Mouse (Mus musculus): ENCODE results near the gene Gm20422. TPM values are rescaled to one million over a fixed set of nuclear protein-coding genes. Genes with fewer than 3 reads are reported as not detected.

Gm20422 gene
- total RNA-seq, 2 experiments from 2014 or later, result 0.70 to 4.9 TPM

- DNase-seq (ENCODE audit: low spot score in 2 of 2), result no peak
These were observed 20.2 kb upstream of the Gm20422 start for GRCm38 (mm10) chr8:69794901-69795300.

GRCm38 (mm10) chr8:69794096-69794495 is 19.4 kb upstream of the Gm20422 start:
- no peak for DNase-seq (ENCODE audit: low spot score in 2 of 2)

GRCm38 (mm10) chr8:69793666-69794065 is 19.0 kb upstream of the Gm20422 start:
- no peak for DNase-seq (ENCODE audit: low spot score in 2 of 2)

GRCm38 (mm10) chr8:69791415-69792068 is 16.9 kb upstream of the Gm20422 start:
- DNase-seq (ENCODE audit: low spot score in 2 of 2), result no peak

GRCm38 (mm10) chr8:69790773-69791367 is 16.2 kb upstream of the Gm20422 start, which contains the start of the genes Atp13a1 and Zfp866:
Atp13a1 (plus strand) TSS chr8:69791163.
Zfp866 (minus strand) TSS chr8:69791178.
- peak; percentile 71 to 82 for DNase-seq (ENCODE audit: low spot score in 2 of 2)

- DNase-seq (ENCODE audit: low spot score in 2 of 2), result no peak
These were observed 15.7 kb upstream of the Gm20422 start for GRCm38 (mm10) chr8:69790364-69790763.

- DNase-seq (ENCODE audit: low spot score in 2 of 2), result no peak
These were observed 15.0 kb upstream of the Gm20422 start for GRCm38 (mm10) chr8:69789731-69790130.

GRCm38 (mm10) chr8:69789105-69789504 is 14.4 kb upstream of the Gm20422 start:
- DNase-seq (ENCODE audit: low spot score in 2 of 2), result no peak

GRCm38 (mm10) chr8:69777111-69777510 is 2.4 kb upstream of the Gm20422 start:
- no peak for DNase-seq (ENCODE audit: low spot score in 2 of 2)

- no peak for DNase-seq (ENCODE audit: low spot score in 2 of 2)
These were observed 456 bp upstream of the Gm20422 start for GRCm38 (mm10) chr8:69775149-69775534.

- no peak for DNase-seq (ENCODE audit: low spot score in 2 of 2)
These were observed 2.6 kb downstream of the Gm20422 start for GRCm38 (mm10) chr8:69772106-69772505.

GRCm38 (mm10) chr8:69771221-69771620 is 3.5 kb downstream of the Gm20422 start:
- no peak for DNase-seq (ENCODE audit: low spot score in 2 of 2)

- DNase-seq (ENCODE audit: low spot score in 2 of 2), result no peak
These were observed 12.8 kb downstream of the Gm20422 start for GRCm38 (mm10) chr8:69761814-69762445.

- no peak for DNase-seq (ENCODE audit: low spot score in 2 of 2)
These were observed 16.4 kb downstream of the Gm20422 start for GRCm38 (mm10) chr8:69758316-69758715.

- no peak for DNase-seq (ENCODE audit: low spot score in 2 of 2)
These were observed 22.2 kb downstream of the Gm20422 start for GRCm38 (mm10) chr8:69752437-69752836.

- DNase-seq (ENCODE audit: low spot score in 2 of 2), result peak; percentile 82 to 91
These were observed 24.9 kb downstream of the Gm20422 start, which contains the start of gene Zfp963 for GRCm38 (mm10) chr8:69749544-69750454. Zfp963 (minus strand) TSS chr8:69749970.

- no peak for DNase-seq (ENCODE audit: low spot score in 2 of 2)
These were observed 33.5 kb downstream of the Gm20422 start for GRCm38 (mm10) chr8:69741231-69741630.

GRCm38 (mm10) chr8:69740763-69741162 is 33.9 kb downstream of the Gm20422 start:
- DNase-seq (ENCODE audit: low spot score in 2 of 2), result no peak

GRCm38 (mm10) chr8:69735495-69735894 is 39.2 kb downstream of the Gm20422 start:
- DNase-seq (ENCODE audit: low spot score in 2 of 2), result no peak

GRCm38 (mm10) chr8:69717232-69717580 is 57.5 kb downstream of the Gm20422 start:
- no peak for DNase-seq (ENCODE audit: low spot score in 2 of 2)

Measured in adrenal gland, postnatal 4 days (tissue).